Mouse (Mus musculus) midbrain, embryonic 10.5 days (tissue): ENCODE data around the gene T2. TPM values are rescaled to one million over a fixed set of nuclear protein-coding genes. Genes with fewer than 3 reads are reported as not detected.

ENCODE experiments used
- DNase-seq: peaks from one replicate; pipeline ENCODE4 v3.0.0-alpha.2; 2017; ENCODE audit warnings: low spot score
- H3K27ac ChIP-seq: fragments of 300-500 bp; sonication (generic); replicated peaks from 2 replicates; pipeline ENCODE4 v1.5.1; 2016; ENCODE audit warnings: mild to moderate bottlenecking
- H3K27me3 ChIP-seq: fragments of 300-500 bp; sonication (generic); 2 replicates; pipeline ENCODE4 v1.6.1; 2016; ENCODE audit warnings: low read depth, mild to moderate bottlenecking; ENCODE audit not compliant: poor library complexity, severe bottlenecking
- H3K36me3 ChIP-seq: fragments of 300-500 bp; sonication (generic); 2 replicates; pipeline ENCODE4 v1.6.1; 2016; ENCODE audit warnings: mild to moderate bottlenecking, moderate library complexity
- H3K4me1 ChIP-seq: fragments of 300-500 bp; sonication (generic); 2 replicates; pipeline ENCODE4 v1.6.1; 2016
- H3K4me3 ChIP-seq: fragments of 300-500 bp; sonication (generic); 2 replicates; pipeline ENCODE4 v1.5.1; 2016; ENCODE audit warnings: mild to moderate bottlenecking, moderate library complexity
- H3K9me3 ChIP-seq: fragments of 300-500 bp; sonication (generic); replicated peaks from 2 replicates; pipeline ENCODE4 v1.6.1; 2016; ENCODE audit warnings: mild to moderate bottlenecking
- WGBS: fragments of 180-500 bp; shearing (Covaris S2); methylation state at CpG from one replicate; pipeline ENCODE4 v1.1.7; 2016; 5-methylcytosine and 5-hydroxymethylcytosine counted together
- polyA plus RNA-seq: library from polyadenylated mRNA; unstranded; fragments of >200 nt; fragmentation: Nextera tagmentation; extraction: Ambion mirVana; gene quantifications from 2 replicates; pipeline ENCODE4 v1.2.1, GENCODE M21; 2016

T2 gene
- polyA plus RNA-seq, 1 experiment from 2014 or later, result 0.46 TPM

DNA sequence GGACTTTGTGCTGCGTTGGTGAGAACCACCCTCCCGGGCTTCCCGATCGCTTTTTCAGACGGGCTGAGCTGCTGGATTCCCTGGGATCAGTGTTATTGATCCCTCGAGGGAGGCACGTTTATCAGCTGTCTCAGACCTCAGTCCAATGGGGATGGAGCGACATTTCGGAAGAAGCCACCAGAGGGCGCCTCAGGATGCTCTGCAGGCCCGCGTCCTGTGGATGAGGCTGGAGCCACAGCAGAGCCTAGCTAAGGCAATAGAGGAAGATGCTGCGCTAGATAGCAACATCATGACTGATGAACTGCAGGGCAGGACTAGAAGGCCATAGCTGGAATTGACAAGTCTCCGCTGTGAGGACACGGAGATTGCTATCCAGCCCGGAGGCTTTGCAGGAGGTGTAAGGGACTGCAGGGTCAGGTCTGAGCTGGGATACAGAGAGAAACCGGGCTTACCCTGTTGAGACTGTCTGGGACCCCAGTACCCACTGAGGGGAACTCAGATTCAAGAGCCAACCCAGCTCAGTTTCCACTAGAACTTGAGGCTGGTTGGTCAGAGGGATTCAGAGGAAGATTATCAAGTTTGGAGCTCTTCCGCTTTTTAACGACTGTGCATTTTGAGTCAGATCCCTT, 113.0 kb downstream of the T2 start:
- Histone ChIP-seq H3K9me3 (no peaks in the 10 kb centered on the region), H3K27ac (no peak overlapping the region), H3K4me1 (peaks cover 11% of the 10 kb centered on the region), H3K36me3 (no peaks in the 10 kb centered on the region), H3K4me3 (no peak overlapping the region), H3K27me3 (peaks cover 25% of the 10 kb centered on the region)
- DNase-seq, result peak; percentile 86
- 17% methylated on average over 19 of the region's 19 CpGs for WGBS

Other genes starting within 250 kb of the T2 start
- 0.21 and 0.27 TPM in 2 replicates for gene Gm49673, start 208.2 kb upstream of the T2 start, polyA plus RNA-seq
- gene Rnaset2a, start 207.9 kb upstream of the T2 start, polyA plus RNA-seq, result 16.2 and 16.4 TPM in 2 replicates
- gene Fgfr1op, start 190.5 kb upstream of the T2 start, polyA plus RNA-seq, result 55.9 and 58.2 TPM in 2 replicates
- gene Ccr6, start 119.9 kb upstream of the T2 start, polyA plus RNA-seq, result not detected in 2 replicates
- 77.0 and 90.5 TPM in 2 replicates for gene Mpc1, start 73.1 kb upstream of the T2 start, polyA plus RNA-seq
- gene Sft2d1, start 44.9 kb upstream of the T2 start, polyA plus RNA-seq, result 67.1 and 81.1 TPM in 2 replicates
- gene Prr18, start 18.5 kb upstream of the T2 start, polyA plus RNA-seq, result 0.73 and 0.86 TPM in 2 replicates
- gene T, start 78.4 kb downstream of the T2 start, polyA plus RNA-seq, result 0.58 and 1.0 TPM in 2 replicates
- gene Pde10a, start 169.4 kb downstream of the T2 start, polyA plus RNA-seq, result 4.3 and 5.3 TPM in 2 replicates
- not detected in 2 replicates for gene Gm17087, start 211.0 kb downstream of the T2 start, polyA plus RNA-seq